Mouse (Mus musculus): ENCODE measurements around the gene Calm1. TPM values are rescaled to one million over a fixed set of nuclear protein-coding genes. Genes with fewer than 3 reads are reported as not detected.

Gene Calm1
- total and polyA plus RNA-seq, 3 experiments: 524 to 3,339 (median 602) TPM

GRCm38 (mm10) chr12:100159261-100159975 is 39.8 kb upstream of the Calm1 start, which contains the start of gene Nrde2 (continued):
- peak; percentile 93 for TF ChIP-seq KAT2A (conservative IDR thresholded peaks at IDR 0.05; ENCODE audit: low read depth, low read length)
- TF ChIP-seq MEF2A (IDR thresholded peaks at IDR 0.05; ENCODE audit: extremely low read depth, insufficient replicate concordance, low read depth, low read length, poor library complexity, severe bottlenecking): no peak

- Histone ChIP-seq H3K27ac (ENCODE audit: control insufficient read depth, low read depth, low read length) (no peak overlapping the region), H3K9ac (ENCODE audit: control insufficient read depth, low read depth, low read length, poor library complexity, severe bottlenecking) (no peak overlapping the region), H3K4me1 (ENCODE audit: control insufficient read depth in 1 of 2, insufficient read depth in 2 of 2, low read length in 2 of 2) (peaks cover 0 to 9% of the 10 kb centered on the region in 2 experiments; a peak in 2 of 4 replicates), H3K36me3 (ENCODE audit: control insufficient read depth in 1 of 2, insufficient read depth in 2 of 2, low read length in 2 of 2) (peaks cover 0 to 2% of the 10 kb centered on the region in 2 experiments; a peak in 2 of 4 replicates), H3K27me3 (ENCODE audit: control insufficient read depth in 1 of 2, insufficient read depth in 2 of 2, low read length in 2 of 2) (no peaks in the 10 kb centered on the region), H3K79me2 (ENCODE audit: control insufficient read depth, insufficient read depth, low read length, poor library complexity) (no peaks in the 10 kb centered on the region), H3K9me3 (replicated peaks; ENCODE audit: insufficient read depth, low read length) (no peaks in the 10 kb centered on the region), H3K4me3 (ENCODE audit: control insufficient read depth in 1 of 2, insufficient read depth in 1 of 2, low read depth in 2 of 2, low read length in 2 of 2) (no peak overlapping the region)
- no peak for DNase-seq (ENCODE audit: low read depth, low spot score)
- TF ChIP-seq NELFE (IDR thresholded peaks at IDR 0.05; ENCODE audit: low read depth, low read length) (no peak), EP300 (IDR thresholded peaks at IDR 0.05; ENCODE audit: low read depth in 1 of 2, low read length in 2 of 2) (no peak), BHLHE40 (IDR thresholded peaks at IDR 0.05; ENCODE audit: borderline replicate concordance, low read depth, low read length) (no peak), POLR2AphosphoS2 (IDR thresholded peaks at IDR 0.05; ENCODE audit: low read length) (no peak), MAX (IDR thresholded peaks at IDR 0.05; ENCODE audit: low read length) (no peak), TBP (IDR thresholded peaks at IDR 0.05; ENCODE audit: low read depth, low read length) (no peak), CHD2 (IDR thresholded peaks at IDR 0.05; ENCODE audit: low read length) (no peak), MAZ (IDR thresholded peaks at IDR 0.05; ENCODE audit: low read depth, low read length) (no peak), GATA1 (IDR thresholded peaks at IDR 0.05; ENCODE audit: low read depth, low read length) (no peak)
Measured at GRCm38 (mm10) chr12:100164991-100165500, 34.2 kb upstream of the Calm1 start.

- Histone ChIP-seq H3K27ac (ENCODE audit: control insufficient read depth, low read depth, low read length) (no peak overlapping the region), H3K9me3 (replicated peaks; ENCODE audit: insufficient read depth, low read length) (no peaks in the 10 kb centered on the region), H3K4me3 (ENCODE audit: control insufficient read depth in 1 of 2, insufficient read depth in 1 of 2, low read depth in 2 of 2, low read length in 2 of 2) (no peak overlapping the region), H3K4me1 (ENCODE audit: control insufficient read depth in 1 of 2, insufficient read depth in 2 of 2, low read length in 2 of 2) (peaks cover 0 to 8% of the 10 kb centered on the region in 2 experiments; a peak in 2 of 4 replicates), H3K9ac (ENCODE audit: control insufficient read depth, low read depth, low read length, poor library complexity, severe bottlenecking) (no peak overlapping the region), H3K27me3 (ENCODE audit: control insufficient read depth in 1 of 2, insufficient read depth in 2 of 2, low read length in 2 of 2) (no peaks in the 10 kb centered on the region), H3K79me2 (ENCODE audit: control insufficient read depth, insufficient read depth, low read length, poor library complexity) (no peaks in the 10 kb centered on the region), H3K36me3 (ENCODE audit: control insufficient read depth in 1 of 2, insufficient read depth in 2 of 2, low read length in 2 of 2) (peaks cover 0 to 2% of the 10 kb centered on the region in 2 experiments; a peak in 2 of 4 replicates)
- DNase-seq (ENCODE audit: low read depth, low spot score): peak; percentile 42
- TF ChIP-seq TAL1 (IDR thresholded peaks at IDR 0.05; ENCODE audit: low read length) (no peak), UBTF (IDR thresholded peaks at IDR 0.05; ENCODE audit: borderline replicate concordance, insufficient read depth, low read depth, low read length) (no peak), TCF12 (IDR thresholded peaks at IDR 0.05; ENCODE audit: low read depth, low read length) (no peak), ETS1 (IDR thresholded peaks at IDR 0.05; ENCODE audit: low read depth, low read length) (no peak), RAD21 (IDR thresholded peaks at IDR 0.05; ENCODE audit: low read depth, low read length) (peak; percentile 69), ZC3H11A (IDR thresholded peaks at IDR 0.05; ENCODE audit: low read depth, low read length) (peak; percentile 38; the same call in 1 of the 2 replicates), KAT2A (conservative IDR thresholded peaks at IDR 0.05; ENCODE audit: low read depth, low read length) (no peak), NELFE (IDR thresholded peaks at IDR 0.05; ENCODE audit: low read depth, low read length) (no peak), CTCF (IDR thresholded peaks at IDR 0.05 in 2 of 3, conservative IDR thresholded peaks at IDR 0.05 in 1 of 3; ENCODE audit: control insufficient read depth in 1 of 3, insufficient read depth in 1 of 3, low read depth in 2 of 3, low read length in 3 of 3, poor library complexity in 1 of 3, severe bottlenecking in 1 of 3) (peak; percentile 36 to 58 (median 37); a peak in 4 of 6 replicates), SMC3 (IDR thresholded peaks at IDR 0.05; ENCODE audit: low read depth, low read length) (peak; percentile 61)
Measured at GRCm38 (mm10) chr12:100166177-100166576, 33.1 kb upstream of the Calm1 start.

Data from MEL (cell line).